Mouse (Mus musculus) CH12.LX (cell line): ENCODE measurements around the gene Abhd11. TPM values are rescaled to one million over a fixed set of nuclear protein-coding genes. Genes with fewer than 3 reads are reported as not detected.

Source experiments
- DNase-seq: peaks from one replicate; pipeline ENCODE4 v3.0.0-alpha.2; 2013; ENCODE audit errors: extremely low read depth
- H3K27ac ChIP-seq: 2 replicates; pipeline ENCODE4 v1.5.1; 2012; ENCODE audit warnings: low read depth, mild to moderate bottlenecking, control low read depth, moderate library complexity; ENCODE audit not compliant: insufficient read depth
- H3K27me3 ChIP-seq: replicated peaks from 2 replicates; pipeline ENCODE3; 2012; ENCODE audit warnings: inconsistent platforms
- H3K36me3 ChIP-seq, 2 experiments: replicated peaks in 1 of 2; 2 replicates each; pipeline versions ENCODE3 to v1.6.1; 2012; ENCODE audit warnings: inconsistent platforms in 1 of 2, low read length in 1 of 2, mild to moderate bottlenecking in 1 of 2, mixed read lengths in 1 of 2, moderate library complexity in 1 of 2; ENCODE audit not compliant: control insufficient read depth in 1 of 2, insufficient read depth in 1 of 2
- H3K4me1 ChIP-seq, 2 experiments: 2 replicates each; pipeline ENCODE4 v1.6.1; 2012; ENCODE audit warnings: inconsistent platforms in 1 of 2, moderate library complexity in 1 of 2; ENCODE audit not compliant: insufficient read depth in 2 of 2, control insufficient read depth in 1 of 2
- H3K4me2 ChIP-seq: 2 replicates; pipeline ENCODE4 v1.6.1; 2012; ENCODE audit warnings: low read depth, mild to moderate bottlenecking, control low read depth; ENCODE audit not compliant: poor library complexity, insufficient read depth, severe bottlenecking
- H3K4me3 ChIP-seq, 3 experiments: fragments of 150-350 bp in 1 of 3; sonication (generic) in 1 of 3; replicated peaks in 1 of 3; 2 replicates each; pipeline versions ENCODE3 to v1.5.1; 2011 to 2012; ENCODE audit warnings: low read depth in 2 of 3, low read length in 2 of 3, mild to moderate bottlenecking in 2 of 3, moderate library complexity in 2 of 3, control low read depth in 1 of 3, improper control_type of control experiment in 1 of 3, inconsistent platforms in 1 of 3, mixed read lengths in 1 of 3; ENCODE audit not compliant: poor library complexity in 1 of 3
- H3K79me2 ChIP-seq: replicated peaks from 2 replicates; pipeline ENCODE4 v1.6.1; 2012; ENCODE audit warnings: mild to moderate bottlenecking, moderate library complexity; ENCODE audit not compliant: control insufficient read depth, poor library complexity, insufficient read depth, severe bottlenecking; ENCODE audit errors: extremely low read depth
- H3K9ac ChIP-seq: 2 replicates; pipeline ENCODE4 v1.6.1; 2012; ENCODE audit warnings: low read depth, mild to moderate bottlenecking, control low read depth, moderate library complexity; ENCODE audit not compliant: insufficient read depth
- H3K9me3 ChIP-seq: replicated peaks from 2 replicates; pipeline ENCODE3; 2012; ENCODE audit warnings: low read length, inconsistent platforms, mixed read lengths
- BHLHE40 ChIP-seq: IDR thresholded peaks from 2 replicates; pipeline ENCODE4 v1.6.1; 2011; ENCODE audit warnings: mild to moderate bottlenecking, low read depth, low read length, improper control_type of control experiment
- CHD1 ChIP-seq: IDR thresholded peaks from 2 replicates; pipeline ENCODE4 v1.6.1; 2012; ENCODE audit warnings: low read depth, low read length, improper control_type of control experiment, inconsistent platforms
- CHD2 ChIP-seq: IDR thresholded peaks from 2 replicates; pipeline ENCODE4 v1.6.1; 2011; ENCODE audit warnings: low read length, improper control_type of control experiment
- CTCF ChIP-seq, 2 experiments: IDR thresholded peaks in 1 of 2; conservative IDR thresholded peaks in 1 of 2; 2 replicates each; pipeline ENCODE4 v1.5.1; 2011 to 2012; ENCODE audit warnings: low read depth in 2 of 2, low read length in 2 of 2, improper control_type of control experiment in 1 of 2, inconsistent platforms in 1 of 2, mild to moderate bottlenecking in 1 of 2, moderate library complexity in 1 of 2
- ETS1 ChIP-seq: conservative IDR thresholded peaks from 2 replicates; pipeline ENCODE4 v1.6.1; 2012; ENCODE audit warnings: low read depth, mild to moderate bottlenecking, inconsistent platforms, low read length, improper control_type of control experiment, moderate library complexity
- GABPA ChIP-seq: IDR thresholded peaks from 2 replicates; pipeline ENCODE4 v1.6.1; 2012; ENCODE audit warnings: low read depth, low read length, improper control_type of control experiment, inconsistent platforms; ENCODE audit not compliant: insufficient replicate concordance
- HCFC1 ChIP-seq: IDR thresholded peaks from 2 replicates; pipeline ENCODE4 v1.6.1; 2012; ENCODE audit warnings: low read depth, mild to moderate bottlenecking, inconsistent platforms, low read length, improper control_type of control experiment
- IRF4 ChIP-seq: IDR thresholded peaks from 2 replicates; pipeline ENCODE4 v1.6.1; 2014; ENCODE audit warnings: low read depth, mild to moderate bottlenecking, inconsistent platforms, low read length, improper control_type of control experiment
- JUND ChIP-seq: conservative IDR thresholded peaks from 2 replicates; pipeline ENCODE4 v1.6.1; 2011; ENCODE audit warnings: low read depth, low read length, improper control_type of control experiment
- MAX ChIP-seq: IDR thresholded peaks from 2 replicates; pipeline ENCODE4 v1.6.1; 2011; ENCODE audit warnings: low read length, improper control_type of control experiment
- MEF2A ChIP-seq: IDR thresholded peaks from 2 replicates; pipeline ENCODE4 v1.6.1; 2014; ENCODE audit warnings: low read depth, mild to moderate bottlenecking, inconsistent platforms, low read length, improper control_type of control experiment, borderline replicate concordance
- MYC ChIP-seq: IDR thresholded peaks from 2 replicates; pipeline ENCODE4 v1.6.1; 2011; ENCODE audit warnings: low read depth, mild to moderate bottlenecking, improper control_type of control experiment, low read length
- NRF1 ChIP-seq: IDR thresholded peaks from 2 replicates; pipeline ENCODE4 v1.6.1; 2014; ENCODE audit warnings: low read depth, mild to moderate bottlenecking, inconsistent platforms, low read length, improper control_type of control experiment, moderate library complexity
- PAX5 ChIP-seq: IDR thresholded peaks from 2 replicates; pipeline ENCODE4 v1.6.1; 2012; ENCODE audit warnings: low read length, inconsistent platforms, mixed read lengths
- POLR2A ChIP-seq: IDR thresholded peaks from 2 replicates; pipeline ENCODE4 v1.6.1; 2011; ENCODE audit warnings: low read depth, mild to moderate bottlenecking, improper control_type of control experiment, low read length
- POLR2AphosphoS2 ChIP-seq: IDR thresholded peaks from 2 replicates; pipeline ENCODE4 v1.6.1; 2011; ENCODE audit warnings: low read depth, low read length, improper control_type of control experiment
- RAD21 ChIP-seq: IDR thresholded peaks from 2 replicates; pipeline ENCODE4 v1.6.1; 2011; ENCODE audit warnings: low read depth, mild to moderate bottlenecking, low read length, improper control_type of control experiment, moderate library complexity
- RCOR1 ChIP-seq: conservative IDR thresholded peaks from 2 replicates; pipeline ENCODE4 v1.6.1; 2012; ENCODE audit warnings: low read depth, mild to moderate bottlenecking, inconsistent platforms, low read length, improper control_type of control experiment
- SMC3 ChIP-seq: IDR thresholded peaks from 2 replicates; pipeline ENCODE4 v1.6.1; 2011; ENCODE audit warnings: low read depth, low read length, improper control_type of control experiment
- TBP ChIP-seq: conservative IDR thresholded peaks from 2 replicates; pipeline ENCODE4 v1.6.1; 2011; ENCODE audit warnings: low read depth, low read length, improper control_type of control experiment
- UBTF ChIP-seq: IDR thresholded peaks from 2 replicates; pipeline ENCODE4 v1.6.1; 2012; ENCODE audit warnings: low read depth, mild to moderate bottlenecking, inconsistent platforms, low read length, improper control_type of control experiment, moderate library complexity
- USF2 ChIP-seq: conservative IDR thresholded peaks from 2 replicates; pipeline ENCODE4 v1.6.1; 2011; ENCODE audit warnings: low read depth, low read length, improper control_type of control experiment
- ZC3H11A ChIP-seq: IDR thresholded peaks from 2 replicates; pipeline ENCODE4 v1.6.1; 2012; ENCODE audit warnings: low read depth, mild to moderate bottlenecking, inconsistent platforms, low read length, improper control_type of control experiment
- ZKSCAN1 ChIP-seq: IDR thresholded peaks from 2 replicates; pipeline ENCODE4 v1.6.1; 2012; ENCODE audit warnings: low read depth, inconsistent platforms, low read length, improper control_type of control experiment, borderline replicate concordance
- dilution Hi-C: fragments of 300-500 bp; cut with MboI; formaldehyde crosslinking; loops from 2 replicates; pipeline ENCODE4 v1.14.3; 2020; ENCODE audit warnings: low sequenced_read_pairs; ENCODE audit not compliant: extremely low pct_unique_long_range_greater_than_20kb, extremely low pct_ligation_motif_present
- in situ Hi-C: fragments of 300-500 bp; cut with MboI; formaldehyde crosslinking; loops from 3 replicates; pipeline ENCODE4 v1.14.3; 2019; ENCODE audit warnings: low sequenced_read_pairs, low pct_ligation_motif_present, low pct_unique_long_range_greater_than_20kb, mixed read lengths
- polyA plus RNA-seq: library from polyadenylated mRNA; unstranded; fragments of >175 nt; gene quantifications from 2 replicates; pipeline ENCODE4 v1.2.1, GENCODE M21; 2012; ENCODE audit warnings: low read depth; ENCODE audit not compliant: insufficient read length
- total RNA-seq, 2 experiments: library from RNA; depleted of rRNA; stranded (reverse); fragments of 300-350 nt in 1 of 2; fragments of >200 nt in 1 of 2; gene quantifications; 2 replicates each; pipeline ENCODE4 v1.2.3; 2012 to 2014

Abhd11 gene
- total and polyA plus RNA-seq, 3 experiments, result 32.1 to 36.6 (median 36.0) TPM

DNA sequence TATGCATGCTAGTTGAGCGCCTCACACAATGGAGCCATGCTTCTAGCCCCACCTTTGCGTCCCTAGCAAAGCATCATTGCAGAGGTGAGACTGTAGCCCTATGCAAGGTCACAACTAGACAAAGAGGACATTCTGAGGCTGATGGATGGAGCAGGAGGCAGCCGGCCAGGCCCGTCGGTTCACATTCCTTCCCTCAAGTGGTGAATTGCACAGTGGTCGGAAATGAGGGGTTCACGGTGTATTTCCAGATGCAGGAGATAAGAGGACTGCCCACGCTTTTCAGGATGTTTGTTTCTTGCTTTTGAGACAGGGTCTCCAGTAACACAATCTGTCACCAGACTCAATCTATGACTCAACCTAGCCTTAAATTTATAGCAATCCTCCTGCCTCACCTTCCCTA, 38.3 kb upstream of the Abhd11 start:
- no peak overlapping the region for H3K27ac ChIP-seq
- H3K36me3 ChIP-seq, result no peaks in the 10 kb centered on the region
- DNase-seq, result no peak
- dilution Hi-C loops, result no loop called here
- no peaks in the 10 kb centered on the region for H3K79me2 ChIP-seq
- H3K4me3 ChIP-seq, result no peak overlapping the region
- H3K27me3 ChIP-seq, result peaks cover 60% of the 10 kb centered on the region
- H3K4me1 ChIP-seq, result peaks cover 0 to 8% of the 10 kb centered on the region in 2 experiments; a peak in 2 of 4 replicates
- no peak for TF ChIP-seq IRF4
- TF ChIP-seq UBTF, result no peak
- no peak for TF ChIP-seq SMC3
- no peak for TF ChIP-seq GABPA
- no peak for TF ChIP-seq PAX5
- TF ChIP-seq USF2, result no peak
- TF ChIP-seq TBP, result no peak
- no peak for TF ChIP-seq MAX
- no peak for TF ChIP-seq RAD21
- no peak for TF ChIP-seq MYC
- no peak for TF ChIP-seq NRF1
- no peak for TF ChIP-seq RCOR1
- no peak for TF ChIP-seq POLR2AphosphoS2
- no peak for TF ChIP-seq HCFC1
- TF ChIP-seq ETS1, result no peak
- in situ Hi-C loops, result no loop called here
- no peak overlapping the region for H3K4me2 ChIP-seq
- H3K9me3 ChIP-seq, result no peaks in the 10 kb centered on the region
- no peak overlapping the region for H3K9ac ChIP-seq

DNA sequence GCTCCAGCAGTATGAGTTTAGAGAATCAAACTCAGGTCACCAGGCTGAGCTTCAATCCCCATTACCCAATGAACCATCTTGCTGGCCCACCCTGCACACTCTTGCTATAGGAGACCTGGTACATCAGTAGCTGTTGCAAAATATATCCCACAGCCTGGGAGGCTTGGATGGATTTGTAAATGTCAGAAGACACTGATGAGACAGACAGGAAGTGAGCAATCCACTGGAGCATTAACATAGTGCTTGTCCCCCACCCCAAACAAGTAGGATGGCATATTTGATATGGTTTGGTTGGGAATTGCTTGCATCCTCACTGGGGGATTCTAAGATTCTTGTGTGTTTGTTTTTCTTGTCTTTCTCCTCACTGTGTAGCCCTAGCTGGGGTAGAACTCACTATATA, 35.9 kb upstream of the Abhd11 start:
- H3K27ac ChIP-seq, result no peak overlapping the region
- H3K9ac ChIP-seq, result no peak overlapping the region
- H3K79me2 ChIP-seq, result no peaks in the 10 kb centered on the region
- DNase-seq, result no peak
- no peaks in the 10 kb centered on the region for H3K36me3 ChIP-seq
- in situ Hi-C loops, result no loop called here
- TF ChIP-seq BHLHE40, result no peak
- TF ChIP-seq UBTF, result no peak
- TF ChIP-seq CHD2, result no peak
- TF ChIP-seq RAD21, result no peak
- TF ChIP-seq ZKSCAN1, result no peak
- no peak for TF ChIP-seq HCFC1
- no peak for TF ChIP-seq MAX
- TF ChIP-seq TBP, result no peak
- no peak for TF ChIP-seq SMC3
- no peak for TF ChIP-seq JUND
- no peak for TF ChIP-seq GABPA
- no peak for TF ChIP-seq CTCF (conservative IDR thresholded peaks at IDR 0.05 in 1 of 2, IDR thresholded peaks at IDR 0.05 in 1 of 2; ENCODE audit: low read depth in 2 of 2, low read length in 2 of 2)
- no peak for TF ChIP-seq ZC3H11A
- no peak for TF ChIP-seq MEF2A
- TF ChIP-seq IRF4, result no peak
- TF ChIP-seq POLR2A, result no peak
- no peak for TF ChIP-seq CHD1
- TF ChIP-seq, all 38 proteins: peak for 0
- no peaks in the 10 kb centered on the region for H3K9me3 ChIP-seq
- peaks cover 63% of the 10 kb centered on the region for H3K27me3 ChIP-seq
- no peak overlapping the region for H3K4me2 ChIP-seq
- no peaks in the 10 kb centered on the region for H3K4me1 ChIP-seq
- H3K4me3 ChIP-seq, result no peak overlapping the region
- dilution Hi-C loops, result no loop called here
